Mouse (Mus musculus) thymus, postnatal 0 days (tissue): Measurements from ENCODE around the gene Bcl2l12. TPM values are rescaled to one million over a fixed set of nuclear protein-coding genes. Genes with fewer than 3 reads are reported as not detected.

ENCODE experiments used
- DNase-seq: peaks from one replicate; pipeline ENCODE4 v3.0.0-alpha.2; 2015; ENCODE audit warnings: low spot score
- microRNA-seq: library from miRNA; unstranded; fragments of <30 nt; microRNA quantifications from one replicate; pipeline ENCODE4, GENCODE M21; 2016; ENCODE audit warnings: borderline number of aligned reads
- polyA plus RNA-seq: library from polyadenylated mRNA; unstranded; fragments of >200 nt; fragmentation: Nextera tagmentation; extraction: Ambion mirVana; gene quantifications from 2 replicates; pipeline ENCODE4 v1.2.1, GENCODE M21; 2015

Gene Bcl2l12
- polyA plus RNA-seq, 1 experiment from 2014 or later: 66.6 TPM

- no peak for DNase-seq
Measured at GRCm38 (mm10) chr7:44959874-44960511, 38.5 kb downstream of the Bcl2l12 start.

- no peak for DNase-seq
Measured at GRCm38 (mm10) chr7:44959281-44959680, 39.2 kb downstream of the Bcl2l12 start.

GRCm38 (mm10) chr7:44958208-44958607 is 40.3 kb downstream of the Bcl2l12 start:
- peak; percentile 45 for DNase-seq

GRCm38 (mm10) chr7:44957183-44957835 is 41.2 kb downstream of the Bcl2l12 start:
- DNase-seq: no peak

GRCm38 (mm10) chr7:44956266-44956665 is 42.2 kb downstream of the Bcl2l12 start:
- DNase-seq: no peak

GRCm38 (mm10) chr7:44955628-44956027 is 42.9 kb downstream of the Bcl2l12 start:
- peak; percentile 32 for DNase-seq

GRCm38 (mm10) chr7:44954091-44954885 is 44.2 kb downstream of the Bcl2l12 start:
- no peak for DNase-seq

GRCm38 (mm10) chr7:44953561-44953960 is 45.0 kb downstream of the Bcl2l12 start:
- DNase-seq: no peak

- peak; percentile 17 for DNase-seq
Measured at GRCm38 (mm10) chr7:44952611-44953306, 45.8 kb downstream of the Bcl2l12 start.

- DNase-seq: no peak
Measured at GRCm38 (mm10) chr7:44951960-44952359, 46.6 kb downstream of the Bcl2l12 start.

GRCm38 (mm10) chr7:44949922-44950321 is 48.6 kb downstream of the Bcl2l12 start:
- DNase-seq: no peak

- DNase-seq: no peak
Measured at GRCm38 (mm10) chr7:44942904-44943303, 55.6 kb downstream of the Bcl2l12 start, which contains the start of gene Tsks. TSS of gene Tsks (plus strand) at chr7:44943204.

Small RNAs within 50 kb of the gene (microRNA-seq; reads per million reads assigned to microRNA genes)
- gene Mir7054: not detected

Other genes with a start within 250 kb of the Bcl2l12 start
- gene Zfp473, start 247.7 kb downstream of the Bcl2l12 start, polyA plus RNA-seq: 0.82 and 1.7 TPM in 2 replicates
- gene Nup62, start 182.6 kb downstream of the Bcl2l12 start, polyA plus RNA-seq: 88.1 and 109 TPM in 2 replicates
- gene Il4i1, start 182.3 kb downstream of the Bcl2l12 start, polyA plus RNA-seq: 23.6 and 28.0 TPM in 2 replicates
- 3.4 and 3.7 TPM in 2 replicates for gene Atf5, start 182.1 kb downstream of the Bcl2l12 start, polyA plus RNA-seq
- gene Akt1s1, start 149.7 kb downstream of the Bcl2l12 start, polyA plus RNA-seq: 47.3 and 49.2 TPM in 2 replicates
- gene Tbc1d17, start 149.6 kb downstream of the Bcl2l12 start, polyA plus RNA-seq: 56.5 and 60.3 TPM in 2 replicates
- 61.8 and 63.4 TPM in 2 replicates for gene Pnkp, start 141.6 kb downstream of the Bcl2l12 start, polyA plus RNA-seq
- 147 and 158 TPM in 2 replicates for gene Ptov1, start 128.9 kb downstream of the Bcl2l12 start, polyA plus RNA-seq
- gene Med25, start 106.0 kb downstream of the Bcl2l12 start, polyA plus RNA-seq: 59.0 and 60.0 TPM in 2 replicates
- 13.2 and 13.8 TPM in 2 replicates for gene Fuz, start 102.6 kb downstream of the Bcl2l12 start, polyA plus RNA-seq
- 34.5 and 37.5 TPM in 2 replicates for gene Ap2a1, start 69.2 kb downstream of the Bcl2l12 start, polyA plus RNA-seq
- 0.23 and 0.25 TPM in 2 replicates for gene Tsks, start 55.5 kb downstream of the Bcl2l12 start, polyA plus RNA-seq
- 1.2 and 2.0 TPM in 2 replicates for gene Cpt1c, start 23.9 kb downstream of the Bcl2l12 start, polyA plus RNA-seq
- gene Prmt1, start 12.1 kb downstream of the Bcl2l12 start, polyA plus RNA-seq: 364 and 365 TPM in 2 replicates
- 138 and 145 TPM in 2 replicates for gene Irf3, start 1.1 kb downstream of the Bcl2l12 start, polyA plus RNA-seq
- gene Scaf1, start 17.7 kb upstream of the Bcl2l12 start, polyA plus RNA-seq: 19.6 and 20.1 TPM in 2 replicates
- gene Rras, start 19.2 kb upstream of the Bcl2l12 start, polyA plus RNA-seq: 35.8 and 37.0 TPM in 2 replicates
- gene Prr12, start 54.2 kb upstream of the Bcl2l12 start, polyA plus RNA-seq: 7.6 and 9.0 TPM in 2 replicates
- 84.4 and 86.3 TPM in 2 replicates for gene Nosip, start 63.7 kb upstream of the Bcl2l12 start, polyA plus RNA-seq
- 9.9 and 10.0 TPM in 2 replicates for gene Prrg2, start 64.0 kb upstream of the Bcl2l12 start, polyA plus RNA-seq
- gene Rcn3, start 93.5 kb upstream of the Bcl2l12 start, polyA plus RNA-seq: 41.4 and 41.8 TPM in 2 replicates
- gene Fcgrt, start 105.1 kb upstream of the Bcl2l12 start, polyA plus RNA-seq: 42.6 and 47.6 TPM in 2 replicates
- 2,260 and 2,287 TPM in 2 replicates for gene Rps11, start 125.7 kb upstream of the Bcl2l12 start, polyA plus RNA-seq
- gene Rpl13a, start 130.0 kb upstream of the Bcl2l12 start, polyA plus RNA-seq: 2,581 and 2,590 TPM in 2 replicates
- 1.5 and 2.2 TPM in 2 replicates for gene Gm45713, start 137.5 kb upstream of the Bcl2l12 start, polyA plus RNA-seq
- gene Flt3l, start 137.7 kb upstream of the Bcl2l12 start, polyA plus RNA-seq: 21.5 and 24.5 TPM in 2 replicates
- gene Pih1d1, start 155.6 kb upstream of the Bcl2l12 start, polyA plus RNA-seq: 88.2 and 93.1 TPM in 2 replicates
- gene Aldh16a1, start 155.9 kb upstream of the Bcl2l12 start, polyA plus RNA-seq: 41.6 and 43.3 TPM in 2 replicates
- 0.06 TPM in 1 of 2 replicates, not detected in the other for gene Slc17a7, start 165.2 kb upstream of the Bcl2l12 start, polyA plus RNA-seq
- gene Gfy, start 180.9 kb upstream of the Bcl2l12 start, polyA plus RNA-seq: not detected in 2 replicates
- not detected in 2 replicates for gene Pth2, start 182.3 kb upstream of the Bcl2l12 start, polyA plus RNA-seq
- 0.20 and 0.37 TPM in 2 replicates for gene Ccdc155, start 206.2 kb upstream of the Bcl2l12 start, polyA plus RNA-seq
- 5.1 and 7.6 TPM in 2 replicates for gene Dkkl1, start 213.4 kb upstream of the Bcl2l12 start, polyA plus RNA-seq
- gene Tead2, start 217.0 kb upstream of the Bcl2l12 start, polyA plus RNA-seq: 4.8 and 5.1 TPM in 2 replicates
- 143 and 146 TPM in 2 replicates for gene Cd37, start 240.4 kb upstream of the Bcl2l12 start, polyA plus RNA-seq
- 0.17 TPM in 1 of 2 replicates, not detected in the other for gene Slc6a16, start 242.4 kb upstream of the Bcl2l12 start, polyA plus RNA-seq